Mouse (Mus musculus) midbrain, embryonic 13.5 days (tissue): ENCODE measurements around the gene Ucn. TPM values are rescaled to one million over a fixed set of nuclear protein-coding genes. Genes with fewer than 3 reads are reported as not detected.
A peak's percentile ranks its signal among the peaks of the same experiment; 100 is the strongest.

Experiments used
- ATAC-seq: fragments of 200-750 bp; cut with Nextera tagmentation; 2 replicates; pipeline ENCODE4 v1.8.0; 2017; ENCODE audit warnings: mild to moderate bottlenecking, moderate TSS enrichment, moderate library complexity
- H3K27ac ChIP-seq: fragments of 300-500 bp; sonication (generic); 2 replicates; pipeline ENCODE4 v1.5.1; 2015; ENCODE audit warnings: inconsistent platforms, mild to moderate bottlenecking, moderate library complexity
- H3K27me3 ChIP-seq: fragments of 300-500 bp; sonication (generic); 2 replicates; pipeline ENCODE4 v1.6.1; 2015; ENCODE audit warnings: mild to moderate bottlenecking, inconsistent platforms
- H3K36me3 ChIP-seq: fragments of 300-500 bp; sonication (generic); 2 replicates; pipeline ENCODE4 v1.6.1; 2015; ENCODE audit warnings: mild to moderate bottlenecking, inconsistent platforms
- H3K4me1 ChIP-seq: fragments of 300-500 bp; sonication (generic); replicated peaks from 2 replicates; pipeline ENCODE4 v1.6.1; 2015; ENCODE audit warnings: inconsistent platforms
- H3K4me2 ChIP-seq: fragments of 300-500 bp; sonication (generic); replicated peaks from 2 replicates; pipeline ENCODE4 v1.6.1; 2015; ENCODE audit warnings: moderate library complexity, mild to moderate bottlenecking, inconsistent platforms
- H3K4me3 ChIP-seq: fragments of 300-500 bp; sonication (generic); replicated peaks from 2 replicates; pipeline ENCODE4 v1.5.1; 2015; ENCODE audit warnings: mild to moderate bottlenecking, inconsistent platforms
- H3K9ac ChIP-seq: fragments of 300-500 bp; sonication (generic); replicated peaks from 2 replicates; pipeline ENCODE4 v1.6.1; 2015; ENCODE audit warnings: mild to moderate bottlenecking, inconsistent platforms
- H3K9me3 ChIP-seq: fragments of 300-500 bp; sonication (generic); 2 replicates; pipeline ENCODE4 v1.6.1; 2016; ENCODE audit warnings: mild to moderate bottlenecking, inconsistent platforms
- WGBS: fragments of 180-500 bp; shearing (Covaris S2); methylation state at CpG from one replicate; pipeline ENCODE4 v1.1.7; 2015; 5-methylcytosine and 5-hydroxymethylcytosine counted together
- polyA plus RNA-seq: library from polyadenylated mRNA; unstranded; fragments of >200 nt; fragmentation: Nextera tagmentation; extraction: Ambion mirVana; gene quantifications from 2 replicates; pipeline ENCODE4 v1.2.1, GENCODE M21; 2015

The Ucn gene
- polyA plus RNA-seq, 1 experiment from 2014 or later: not detected

GRCm38 (mm10) chr5:31095711-31096480 is 42.7 kb downstream of the Ucn start:
- no peaks in the 10 kb centered on the region for H3K9me3 ChIP-seq
- peaks cover 42% of the 10 kb centered on the region for H3K4me1 ChIP-seq
- peaks cover 84% of the 10 kb centered on the region for H3K27me3 ChIP-seq
- H3K27ac ChIP-seq: no peak overlapping the region
- H3K4me2 ChIP-seq: peak overlapping the region; percentile 64; the same call in 1 of the 2 replicates
- 0 out of 2 replicates have a peak overlapping the region, but pooled peaks have one; percentile 25 for H3K4me3 ChIP-seq
- H3K9ac ChIP-seq: no peak overlapping the region
- no peaks in the 10 kb centered on the region for H3K36me3 ChIP-seq
- ATAC-seq: no peak
- 17% methylated on average over 11 of the region's 11 CpGs for WGBS

GRCm38 (mm10) chr5:31094799-31095691 is 43.6 kb downstream of the Ucn start:
- WGBS: under 1% methylated on average over 59 of the region's 59 CpGs
- H3K4me2 ChIP-seq: peak overlapping the region; percentile 64
- peaks cover 42% of the 10 kb centered on the region for H3K4me1 ChIP-seq
- H3K9me3 ChIP-seq: no peaks in the 10 kb centered on the region
- H3K27ac ChIP-seq: no peak overlapping the region
- no peak overlapping the region; the same call in 1 of the 2 replicates for H3K9ac ChIP-seq
- H3K27me3 ChIP-seq: peaks cover 92% of the 10 kb centered on the region
- peak; percentile 25 for ATAC-seq
- H3K36me3 ChIP-seq: no peaks in the 10 kb centered on the region
- H3K4me3 ChIP-seq: peak overlapping the region; percentile 25

- Histone ChIP-seq H3K4me2 (peak overlapping the region; percentile 64), H3K9ac (no peak overlapping the region), H3K9me3 (no peaks in the 10 kb centered on the region), H3K27me3 (peaks cover 97% of the 10 kb centered on the region), H3K4me3 (peak overlapping the region; percentile 25), H3K27ac (no peak overlapping the region), H3K36me3 (no peaks in the 10 kb centered on the region), H3K4me1 (peaks cover 42% of the 10 kb centered on the region)
- no peak for ATAC-seq
- WGBS: 2% methylated on average over 29 of the region's 29 CpGs
Observed at GRCm38 (mm10) chr5:31094100-31094798, 44.4 kb downstream of the Ucn start.

- Histone ChIP-seq H3K9me3 (no peaks in the 10 kb centered on the region), H3K4me2 (peak overlapping the region; percentile 64), H3K9ac (peak overlapping the region; percentile 79), H3K36me3 (no peaks in the 10 kb centered on the region), H3K4me3 (peak overlapping the region; percentile 55), H3K27ac (0 out of 2 replicates have a peak overlapping the region, but pooled peaks have one; percentile 4), H3K27me3 (peaks cover 99% of the 10 kb centered on the region), H3K4me1 (peaks cover 42% of the 10 kb centered on the region)
- ATAC-seq: peak; percentile 59
- under 1% methylated on average over 51 of the region's 54 CpGs for WGBS
Observed at GRCm38 (mm10) chr5:31093151-31094041, 45.2 kb downstream of the Ucn start.

- no peaks in the 10 kb centered on the region for H3K9me3 ChIP-seq
- peaks cover 42% of the 10 kb centered on the region for H3K4me1 ChIP-seq
- H3K27me3 ChIP-seq: peaks cover 97% of the 10 kb centered on the region
- peak overlapping the region; percentile 55 for H3K4me3 ChIP-seq
- H3K4me2 ChIP-seq: peak overlapping the region; percentile 64
- ATAC-seq: peak; percentile 3; the same call in 1 of the 2 replicates
- no peaks in the 10 kb centered on the region for H3K36me3 ChIP-seq
- WGBS: 4% methylated on average over 33 of the region's 53 CpGs
- H3K27ac ChIP-seq: peak overlapping the region; percentile 4; the same call in 1 of the 2 replicates
- H3K9ac ChIP-seq: peak overlapping the region; percentile 79
Observed at GRCm38 (mm10) chr5:31092231-31092975, 46.2 kb downstream of the Ucn start.

Other genes starting within 250 kb of the Ucn start
- 270 and 306 TPM in 2 replicates for gene Ost4, start 231.0 kb downstream of the Ucn start, polyA plus RNA-seq
- gene Emilin1, start 225.4 kb downstream of the Ucn start, polyA plus RNA-seq: 14.1 and 16.6 TPM in 2 replicates
- gene Khk, start 217.4 kb downstream of the Ucn start, polyA plus RNA-seq: 5.6 and 6.8 TPM in 2 replicates
- gene Cgref1, start 193.2 kb downstream of the Ucn start, polyA plus RNA-seq: 23.0 TPM in 2 replicates
- gene Preb, start 178.5 kb downstream of the Ucn start, polyA plus RNA-seq: 108 and 129 TPM in 2 replicates
- not detected in 2 replicates for gene Tcf23, start 170.2 kb downstream of the Ucn start, polyA plus RNA-seq
- 156 and 160 TPM in 2 replicates for gene Atraid, start 90.5 kb downstream of the Ucn start, polyA plus RNA-seq
- 17.3 and 19.3 TPM in 2 replicates for gene Slc5a6, start 89.9 kb downstream of the Ucn start, polyA plus RNA-seq
- 16.1 and 19.1 TPM in 2 replicates for gene Cad, start 84.0 kb downstream of the Ucn start, polyA plus RNA-seq
- gene Dnajc5g, start 32.5 kb downstream of the Ucn start, polyA plus RNA-seq: not detected in 2 replicates
- gene Slc30a3, start 30.6 kb downstream of the Ucn start, polyA plus RNA-seq: 15.9 and 16.8 TPM in 2 replicates
- gene Trim54, start 22.1 kb downstream of the Ucn start, polyA plus RNA-seq: not detected in 2 replicates
- 54.7 and 57.5 TPM in 2 replicates for gene Mpv17, start 15.4 kb upstream of the Ucn start, polyA plus RNA-seq
- 0.86 and 1.1 TPM in 2 replicates for gene Gm29609, start 41.1 kb upstream of the Ucn start, polyA plus RNA-seq
- gene Gtf3c2, start 41.3 kb upstream of the Ucn start, polyA plus RNA-seq: 78.1 and 80.2 TPM in 2 replicates
- gene Snx17, start 54.4 kb upstream of the Ucn start, polyA plus RNA-seq: 135 and 140 TPM in 2 replicates
- 71.5 and 74.6 TPM in 2 replicates for gene Eif2b4, start 54.6 kb upstream of the Ucn start, polyA plus RNA-seq
- 12.5 and 20.5 TPM in 2 replicates for gene Zfp513, start 63.5 kb upstream of the Ucn start, polyA plus RNA-seq
- 174 and 175 TPM in 2 replicates for gene Ppm1g, start 81.9 kb upstream of the Ucn start, polyA plus RNA-seq
- gene Nrbp1, start 102.0 kb upstream of the Ucn start, polyA plus RNA-seq: 153 and 160 TPM in 2 replicates
- 0.54 and 0.63 TPM in 2 replicates for gene Gm9970, start 102.4 kb upstream of the Ucn start, polyA plus RNA-seq
- 1.7 and 3.4 TPM in 2 replicates for gene Krtcap3, start 112.9 kb upstream of the Ucn start, polyA plus RNA-seq
- gene Ift172, start 152.3 kb upstream of the Ucn start, polyA plus RNA-seq: 34.4 and 36.0 TPM in 2 replicates
- gene Fndc4, start 157.3 kb upstream of the Ucn start, polyA plus RNA-seq: 63.2 and 74.5 TPM in 2 replicates
- 0.12 and 0.43 TPM in 2 replicates for gene Gckr, start 158.6 kb upstream of the Ucn start, polyA plus RNA-seq